Mouse (Mus musculus): ENCODE measurements around the gene Gm21244. TPM values are rescaled to one million over a fixed set of nuclear protein-coding genes. Genes with fewer than 3 reads are reported as not detected.
"Not testable (repeated sequence)": the region's sequence is repeated elsewhere in the genome, so short reads cannot be mapped to it uniquely, and the experiment has no call there.

Gene Gm21244
- total RNA-seq (2021) = not detected
- long read RNA-seq, experiment 1 = 0 reads
- long read RNA-seq, experiment 2 = 0 reads

GRCm38 (mm10) chrY:7169193-7169592 is at the start of gene Gm21244:
Gm21244 (minus strand) TSS chrY:7169293.
- DNase-seq = not testable (repeated sequence)

Other genes with a start within 250 kb of the Gm21244 start
- gene Gm28998, start 84.5 kb upstream of the Gm21244 start, total RNA-seq (2021) = not detected
- not detected for gene Gm21788, start 235.7 kb upstream of the Gm21244 start, total RNA-seq (2021)